Mouse (Mus musculus): ENCODE data around the gene Ppp1r8.

Ppp1r8 gene

GRCm38 (mm10) chr4:132778562-132779201, 64.3 kb downstream of the Ppp1r8 start:
- DNase-seq (ENCODE audit: low read depth, low spot score): no peak

Measured in ES-CJ7 (cell line).